Mouse (Mus musculus) small intestine, adult 2 months (tissue): Measurements from ENCODE around the gene Egfem1.

Experiments
- CTCF ChIP-seq: fragments of 200-500 bp; IDR thresholded peaks from 2 replicates; pipeline ENCODE4 v1.5.1; 2012; ENCODE audit warnings: low read depth, mild to moderate bottlenecking, control low read depth, inconsistent platforms, low read length, moderate library complexity, mixed read lengths; ENCODE audit not compliant: insufficient replicate concordance, insufficient read length; ENCODE audit errors: extremely low read depth
- POLR2A ChIP-seq: fragments of 200-500 bp; IDR thresholded peaks from 2 replicates; pipeline ENCODE4 v1.6.1; 2012; ENCODE audit warnings: low read depth, mild to moderate bottlenecking, control low read depth, inconsistent platforms, low read length, moderate library complexity

- no peak for TF ChIP-seq POLR2A
- no peak for TF ChIP-seq CTCF
Measured at GRCm38 (mm10) chr3:29190263-29190662, 108.4 kb downstream of the Egfem1 start.
